Mouse (Mus musculus) embryonic facial prominence, embryonic 12.5 days (tissue): ENCODE results near the gene Gm10260. TPM values are rescaled to one million over a fixed set of nuclear protein-coding genes. Genes with fewer than 3 reads are reported as not detected.

Experiments used
- ATAC-seq: fragments of 200-750 bp; cut with Nextera tagmentation; 2 replicates; pipeline ENCODE4 v1.8.0; 2017; ENCODE audit not compliant: insufficient number of reproducible peaks, insufficient read depth, low FRiP score, low TSS enrichment
- H3K27ac ChIP-seq: fragments of 300-500 bp; sonication (generic); 2 replicates; pipeline ENCODE4 v1.5.1; 2016; ENCODE audit warnings: mild to moderate bottlenecking
- H3K27me3 ChIP-seq: fragments of 300-500 bp; sonication (generic); 2 replicates; pipeline ENCODE4 v1.6.1; 2016; ENCODE audit warnings: mild to moderate bottlenecking, moderate library complexity
- H3K36me3 ChIP-seq: fragments of 300-500 bp; sonication (generic); 2 replicates; pipeline ENCODE4 v1.6.1; 2016; ENCODE audit warnings: mild to moderate bottlenecking
- H3K4me1 ChIP-seq: fragments of 300-500 bp; sonication (generic); 2 replicates; pipeline ENCODE4 v1.6.1; 2016
- H3K4me2 ChIP-seq: fragments of 300-500 bp; sonication (generic); replicated peaks from 2 replicates; pipeline ENCODE4 v1.6.1; 2016; ENCODE audit warnings: mild to moderate bottlenecking, moderate library complexity
- H3K4me3 ChIP-seq: fragments of 300-500 bp; sonication (generic); 2 replicates; pipeline ENCODE4 v1.5.1; 2016; ENCODE audit warnings: mild to moderate bottlenecking
- H3K9ac ChIP-seq: fragments of 300-500 bp; sonication (generic); 2 replicates; pipeline ENCODE4 v1.6.1; 2016; ENCODE audit warnings: mild to moderate bottlenecking, moderate library complexity
- H3K9me3 ChIP-seq: fragments of 300-500 bp; sonication (generic); 2 replicates; pipeline ENCODE4 v1.6.1; 2016; ENCODE audit warnings: mild to moderate bottlenecking, moderate library complexity
- WGBS: fragments of 180-500 bp; shearing (Covaris S2); methylation state at CpG from one replicate; pipeline ENCODE4 v1.1.7; 2016; 5-methylcytosine and 5-hydroxymethylcytosine counted together
- polyA plus RNA-seq: library from polyadenylated mRNA; unstranded; fragments of >200 nt; fragmentation: Nextera tagmentation; extraction: Ambion mirVana; gene quantifications from 2 replicates; pipeline ENCODE4 v1.2.1, GENCODE M21; 2016

Gene Gm10260
- polyA plus RNA-seq, 1 experiment from 2014 or later, result 3.0 TPM

- Histone ChIP-seq H3K9me3 (no peaks in the 10 kb centered on the region), H3K27me3 (no peaks in the 10 kb centered on the region), H3K4me1 (no peaks in the 10 kb centered on the region), H3K9ac (no peak overlapping the region), H3K4me3 (no peak overlapping the region), H3K4me2 (no peak overlapping the region), H3K27ac (no peak overlapping the region), H3K36me3 (no peaks in the 10 kb centered on the region)
- 57% methylated on average over 3 of the region's 3 CpGs for WGBS
- ATAC-seq, result no peak
Observed at GRCm38 (mm10) chr13:97743229-97743988, 17.0 kb downstream of the Gm10260 start.

DNA sequence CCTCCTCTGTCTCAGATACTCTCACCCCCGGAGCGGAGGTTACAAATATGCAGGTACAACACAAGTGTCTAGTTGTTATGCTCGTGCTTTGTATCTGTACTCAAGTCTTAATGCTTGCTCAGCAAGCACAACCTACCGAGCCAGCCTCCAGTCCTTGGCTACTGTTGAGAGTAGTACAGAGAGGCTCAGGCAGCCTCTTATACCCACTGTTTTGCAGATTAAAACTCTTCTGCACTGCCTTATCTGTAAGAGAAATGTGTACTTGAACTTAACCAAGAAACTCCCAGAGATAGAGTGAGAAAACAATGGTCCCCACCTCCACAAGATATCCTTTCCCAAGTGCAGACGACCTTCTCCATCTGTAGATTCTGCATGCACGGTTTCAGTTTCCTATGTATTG is 24.5 kb downstream of the Gm10260 start:
- 83% methylated on average over 6 of the region's 6 CpGs for WGBS
- Histone ChIP-seq H3K4me3 (no peak overlapping the region), H3K9ac (no peak overlapping the region), H3K36me3 (no peaks in the 10 kb centered on the region), H3K4me1 (no peaks in the 10 kb centered on the region), H3K9me3 (no peaks in the 10 kb centered on the region), H3K27me3 (no peaks in the 10 kb centered on the region), H3K4me2 (no peak overlapping the region), H3K27ac (no peak overlapping the region)
- ATAC-seq, result no peak

- Histone ChIP-seq H3K27ac (no peak overlapping the region), H3K9me3 (no peaks in the 10 kb centered on the region)
- no peak for ATAC-seq
Observed at GRCm38 (mm10) chr13:97734760-97735159, 25.7 kb downstream of the Gm10260 start.

GRCm38 (mm10) chr13:97725160-97725825 is 35.1 kb downstream of the Gm10260 start:
- Histone ChIP-seq H3K4me2 (no peak overlapping the region), H3K9ac (no peak overlapping the region), H3K36me3 (no peaks in the 10 kb centered on the region), H3K4me1 (peaks cover 5% of the 10 kb centered on the region; the same call in 1 of the 2 replicates), H3K9me3 (no peaks in the 10 kb centered on the region), H3K27ac (no peak overlapping the region), H3K4me3 (no peak overlapping the region), H3K27me3 (no peaks in the 10 kb centered on the region)
- no peak for ATAC-seq
- 67% methylated on average over 11 of the region's 11 CpGs for WGBS

More at GRCm38 (mm10) chr13:97734760-97735159, 25.7 kb downstream of the Gm10260 start:
- Histone ChIP-seq H3K4me2 (no peak overlapping the region), H3K4me3 (no peak overlapping the region), H3K4me1 (no peaks in the 10 kb centered on the region), H3K36me3 (no peaks in the 10 kb centered on the region), H3K27me3 (no peaks in the 10 kb centered on the region), H3K9ac (no peak overlapping the region)
- WGBS, result 88% methylated on average over 3 of the region's 3 CpGs

- ATAC-seq, result no peak
Observed at GRCm38 (mm10) chr13:97724551-97724950, 35.9 kb downstream of the Gm10260 start.

GRCm38 (mm10) chr13:97712506-97713275 is 47.7 kb downstream of the Gm10260 start:
- H3K9me3 ChIP-seq, result no peaks in the 10 kb centered on the region
- 68% methylated on average over 8 of the region's 8 CpGs for WGBS
- H3K27me3 ChIP-seq, result no peaks in the 10 kb centered on the region
- no peak overlapping the region for H3K9ac ChIP-seq
- no peak overlapping the region for H3K4me3 ChIP-seq
- H3K4me1 ChIP-seq, result no peaks in the 10 kb centered on the region
- no peak for ATAC-seq
- no peaks in the 10 kb centered on the region for H3K36me3 ChIP-seq
- H3K4me2 ChIP-seq, result no peak overlapping the region
- no peak overlapping the region for H3K27ac ChIP-seq

More at GRCm38 (mm10) chr13:97724551-97724950, 35.9 kb downstream of the Gm10260 start:
- no peak overlapping the region for H3K4me3 ChIP-seq
- no peaks in the 10 kb centered on the region for H3K27me3 ChIP-seq
- no peak overlapping the region for H3K9ac ChIP-seq
- no peaks in the 10 kb centered on the region for H3K36me3 ChIP-seq
- no peak overlapping the region for H3K4me2 ChIP-seq
- H3K27ac ChIP-seq, result no peak overlapping the region
- peaks cover 5% of the 10 kb centered on the region; the same call in 1 of the 2 replicates for H3K4me1 ChIP-seq
- no peaks in the 10 kb centered on the region for H3K9me3 ChIP-seq
- 66% methylated on average over 6 of the region's 6 CpGs for WGBS

GRCm38 (mm10) chr13:97711510-97711909 is 48.9 kb downstream of the Gm10260 start:
- Histone ChIP-seq H3K36me3 (no peaks in the 10 kb centered on the region), H3K9me3 (no peaks in the 10 kb centered on the region), H3K27me3 (no peaks in the 10 kb centered on the region), H3K4me3 (no peak overlapping the region), H3K27ac (no peak overlapping the region), H3K9ac (no peak overlapping the region), H3K4me1 (no peaks in the 10 kb centered on the region), H3K4me2 (no peak overlapping the region)
- 91% methylated on average over 2 of the region's 2 CpGs for WGBS
- no peak for ATAC-seq
